Mouse (Mus musculus) liver, embryonic 12.5 days (tissue): ENCODE results near the gene Utrn. TPM values are rescaled to one million over a fixed set of nuclear protein-coding genes. Genes with fewer than 3 reads are reported as not detected.
A peak's percentile ranks its signal among the peaks of the same experiment; 100 is the strongest.

ENCODE experiments used
- ATAC-seq: fragments of 200-750 bp; cut with Nextera tagmentation; 2 replicates; pipeline ENCODE4 v1.8.0; 2017; ENCODE audit warnings: moderate number of reproducible peaks, mild to moderate bottlenecking, moderate library complexity
- H3K27ac ChIP-seq: fragments of 300-500 bp; sonication (generic); 2 replicates; pipeline ENCODE4 v1.5.1; 2016; ENCODE audit warnings: mild to moderate bottlenecking
- H3K27me3 ChIP-seq: fragments of 300-500 bp; sonication (generic); replicated peaks from 2 replicates; pipeline ENCODE4 v1.6.1; 2016; ENCODE audit warnings: mild to moderate bottlenecking, moderate library complexity
- H3K36me3 ChIP-seq: fragments of 300-500 bp; sonication (generic); 2 replicates; pipeline ENCODE4 v1.6.1; 2016; ENCODE audit warnings: mild to moderate bottlenecking, moderate library complexity
- H3K4me1 ChIP-seq: fragments of 300-500 bp; sonication (generic); 2 replicates; pipeline ENCODE4 v1.6.1; 2016
- H3K4me2 ChIP-seq: fragments of 300-500 bp; sonication (generic); 2 replicates; pipeline ENCODE4 v1.6.1; 2016; ENCODE audit warnings: mild to moderate bottlenecking, moderate library complexity
- H3K4me3 ChIP-seq: fragments of 300-500 bp; sonication (generic); 2 replicates; pipeline ENCODE4 v1.5.1; 2016; ENCODE audit warnings: mild to moderate bottlenecking, moderate library complexity
- H3K9ac ChIP-seq: fragments of 300-500 bp; sonication (generic); 2 replicates; pipeline ENCODE4 v1.6.1; 2016; ENCODE audit warnings: mild to moderate bottlenecking, moderate library complexity
- H3K9me3 ChIP-seq: fragments of 300-500 bp; sonication (generic); replicated peaks from 2 replicates; pipeline ENCODE4 v1.6.1; 2016; ENCODE audit warnings: mild to moderate bottlenecking, moderate library complexity
- WGBS: fragments of 180-500 bp; shearing (Covaris S2); methylation state at CpG from one replicate; pipeline ENCODE4 v1.1.7; 2016; ENCODE audit not compliant: insufficient replicate concordance; 5-methylcytosine and 5-hydroxymethylcytosine counted together
- polyA plus RNA-seq: library from polyadenylated mRNA; unstranded; fragments of >200 nt; fragmentation: Nextera tagmentation; extraction: Ambion mirVana; gene quantifications from 2 replicates; pipeline ENCODE4 v1.2.1, GENCODE M21; 2016

The Utrn gene
- polyA plus RNA-seq, 1 experiment from 2014 or later = 14.9 TPM

DNA sequence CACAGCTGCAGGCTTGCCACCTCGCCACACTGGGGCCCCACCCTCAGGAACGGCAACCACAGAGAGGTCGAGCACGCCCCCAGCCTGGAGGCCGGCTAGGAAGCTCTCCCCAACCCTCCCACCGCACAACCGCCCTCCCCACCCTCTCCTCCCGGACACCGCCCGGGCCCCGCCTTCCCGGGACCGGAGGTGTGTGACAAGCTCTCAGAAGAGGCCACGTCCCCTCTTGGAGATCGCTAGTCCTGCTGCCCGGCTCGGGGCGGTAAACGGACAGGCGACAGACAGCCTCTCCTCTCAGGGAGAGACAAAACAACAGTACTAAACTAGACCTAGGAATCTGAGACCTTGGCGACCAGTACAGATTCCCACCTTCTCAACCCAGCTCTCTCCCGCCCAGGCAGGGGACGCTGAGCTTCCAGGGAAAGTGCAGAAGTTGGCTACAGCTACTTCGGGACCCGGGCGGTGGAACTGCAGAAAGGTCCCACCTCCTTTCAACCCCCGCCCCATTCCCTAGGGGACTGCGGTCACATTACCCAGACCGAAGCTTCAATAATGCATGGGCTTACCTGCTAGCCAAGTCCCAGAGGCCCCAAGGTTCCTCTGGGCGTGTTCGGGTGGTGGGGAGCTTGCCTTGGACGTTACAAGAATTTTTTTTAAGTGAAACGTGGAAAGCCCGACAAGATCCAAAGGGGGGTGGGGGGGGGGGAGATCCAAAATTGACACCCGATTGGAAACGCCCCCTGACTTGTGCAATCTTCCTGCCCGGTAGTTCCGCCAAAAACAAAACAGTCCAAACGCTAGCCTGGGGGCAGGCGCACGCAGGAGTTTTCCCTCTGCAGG lies 756 bp downstream of the Utrn start:
- H3K27me3 ChIP-seq = no peaks in the 10 kb centered on the region; the same call in 1 of the 2 replicates
- H3K4me3 ChIP-seq = peak overlapping the region; percentile 74
- H3K27ac ChIP-seq = peak overlapping the region; percentile 83
- WGBS = under 1% methylated on average over 40 of the region's 41 CpGs
- peak; percentile 86 for ATAC-seq
- H3K4me1 ChIP-seq = peaks cover 28% of the 10 kb centered on the region
- peak overlapping the region; percentile 89 for H3K4me2 ChIP-seq
- no peaks in the 10 kb centered on the region for H3K36me3 ChIP-seq
- peak overlapping the region; percentile 75 for H3K9ac ChIP-seq
- no peaks in the 10 kb centered on the region for H3K9me3 ChIP-seq

DNA sequence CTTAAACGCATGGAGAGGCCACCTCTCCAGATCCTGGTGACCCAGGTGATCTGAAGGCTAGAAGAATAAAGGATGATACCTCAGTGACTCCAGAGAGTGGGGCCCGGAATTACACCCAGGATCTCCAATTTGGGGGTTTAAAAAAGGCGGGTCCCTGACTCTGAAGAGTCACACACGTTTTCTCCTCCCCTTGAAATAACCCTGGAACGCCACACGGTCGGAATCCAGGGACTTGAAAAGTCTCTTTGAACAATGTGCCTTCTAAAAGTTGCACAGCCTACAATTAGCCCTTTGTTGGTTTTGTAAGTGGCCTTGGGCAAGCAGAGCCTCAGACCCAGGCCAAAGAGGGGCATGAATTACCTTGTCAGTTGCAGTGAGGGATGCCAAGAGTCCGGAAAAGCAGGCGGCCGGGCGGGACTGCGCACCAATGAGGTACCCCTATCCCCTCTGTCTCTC lies 1.4 kb downstream of the Utrn start:
- under 1% methylated on average over 12 of the region's 12 CpGs for WGBS
- peak overlapping the region; percentile 83; the same call in 1 of the 2 replicates for H3K27ac ChIP-seq

DNA sequence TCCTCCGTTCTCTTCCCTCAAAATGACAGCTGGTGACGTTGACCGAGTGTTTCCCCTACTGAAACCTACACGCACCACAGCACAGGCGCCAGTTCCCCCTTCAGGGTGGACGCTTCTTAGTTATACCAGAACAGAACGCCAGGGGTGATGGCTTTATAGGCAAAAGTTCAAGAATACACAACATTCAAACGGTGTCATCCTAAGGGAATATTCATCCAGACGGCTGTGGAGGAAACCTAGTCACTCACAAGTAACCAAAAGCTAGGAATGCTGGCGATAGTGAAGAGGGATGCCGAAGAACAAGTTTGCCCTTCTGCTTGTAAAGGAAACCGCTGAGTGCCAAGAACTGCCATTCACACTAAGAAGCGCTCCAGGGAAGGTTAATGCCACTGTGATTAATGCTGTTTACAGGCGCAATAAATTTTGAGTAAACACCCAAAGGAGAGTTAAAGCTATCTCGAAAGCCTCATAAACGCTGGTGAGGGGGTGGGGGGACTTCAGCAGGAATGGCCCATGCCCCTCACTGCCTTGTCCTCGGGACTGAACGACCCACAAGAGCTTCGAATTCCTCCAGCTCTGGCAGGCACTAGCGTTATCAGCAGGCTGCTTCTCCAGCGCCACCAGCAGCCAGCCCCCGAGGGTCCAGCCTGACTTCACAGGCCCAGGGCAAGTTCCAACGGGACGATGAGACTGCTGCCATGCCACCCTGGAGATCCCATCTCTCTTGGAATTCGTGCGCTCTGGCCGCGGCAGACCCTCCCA lies 2.0 kb downstream of the Utrn start:
- Histone ChIP-seq H3K27me3 (no peaks in the 10 kb centered on the region; the same call in 1 of the 2 replicates), H3K4me3 (peak overlapping the region; percentile 74), H3K4me2 (peak overlapping the region; percentile 89), H3K27ac (0 out of 2 replicates have a peak overlapping the region, but pooled peaks have one; percentile 83), H3K9ac (peak overlapping the region; percentile 75; the same call in 1 of the 2 replicates), H3K9me3 (no peaks in the 10 kb centered on the region), H3K36me3 (no peaks in the 10 kb centered on the region), H3K4me1 (peaks cover 28% of the 10 kb centered on the region)
- 2% methylated on average over 28 of the region's 28 CpGs for WGBS
- no peak for ATAC-seq

More for the DNA sequence above, 1.4 kb downstream of the Utrn start:
- H3K27me3 ChIP-seq = no peaks in the 10 kb centered on the region; the same call in 1 of the 2 replicates
- H3K9ac ChIP-seq = peak overlapping the region; percentile 75
- no peaks in the 10 kb centered on the region for H3K9me3 ChIP-seq
- peak overlapping the region; percentile 74 for H3K4me3 ChIP-seq
- peaks cover 28% of the 10 kb centered on the region for H3K4me1 ChIP-seq
- no peaks in the 10 kb centered on the region for H3K36me3 ChIP-seq
- peak overlapping the region; percentile 89 for H3K4me2 ChIP-seq
- no peak for ATAC-seq

DNA sequence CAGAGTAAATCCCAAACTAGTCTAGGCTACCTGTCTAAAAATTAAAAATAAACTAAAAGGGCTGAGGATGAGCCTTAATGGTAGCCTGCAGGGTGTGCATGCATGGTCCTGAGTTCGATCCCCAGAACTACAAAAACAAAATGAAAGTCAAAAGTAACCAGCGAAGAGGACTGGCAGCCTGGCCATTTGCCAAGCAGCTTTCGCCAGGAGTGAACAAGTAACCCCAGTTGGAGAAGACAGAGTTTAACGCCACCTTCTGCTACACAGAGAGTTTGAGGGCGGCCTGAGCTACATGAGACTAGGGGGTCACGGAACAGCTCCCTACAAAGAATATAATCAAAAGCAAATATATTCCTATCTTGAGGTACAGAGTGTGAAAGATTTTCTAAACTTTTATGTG lies 4.0 kb downstream of the Utrn start:
- Histone ChIP-seq H3K27ac (no peak overlapping the region), H3K27me3 (no peaks in the 10 kb centered on the region; the same call in 1 of the 2 replicates), H3K36me3 (no peaks in the 10 kb centered on the region; the same call in 1 of the 2 replicates), H3K4me3 (no peak overlapping the region), H3K4me1 (peaks cover 36% of the 10 kb centered on the region), H3K9ac (no peak overlapping the region), H3K9me3 (no peaks in the 10 kb centered on the region), H3K4me2 (no peak overlapping the region)
- 76% methylated on average over 6 of the region's 6 CpGs for WGBS
- ATAC-seq = no peak

DNA sequence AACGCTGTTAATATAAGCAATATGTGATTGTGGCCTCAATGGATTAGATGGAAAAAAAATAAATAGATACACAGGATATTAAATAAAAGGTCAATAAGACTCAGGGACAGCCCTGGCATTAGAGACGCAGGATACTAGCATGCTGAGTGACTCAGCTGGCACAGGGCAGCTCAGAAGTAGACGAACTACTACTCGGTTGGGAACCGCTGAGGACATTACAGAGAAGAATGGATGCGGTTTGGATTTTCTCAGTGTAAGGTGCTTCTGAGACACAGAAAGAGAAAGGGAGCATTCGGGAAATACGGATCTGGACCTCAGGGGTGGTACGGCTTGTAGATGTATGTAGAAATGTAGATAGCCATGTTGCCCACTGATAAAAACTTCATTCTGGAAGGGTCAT lies 5.6 kb downstream of the Utrn start:
- ATAC-seq = no peak
- Histone ChIP-seq H3K27me3 (no peaks in the 10 kb centered on the region), H3K9ac (no peak overlapping the region), H3K9me3 (no peaks in the 10 kb centered on the region), H3K4me2 (no peak overlapping the region), H3K27ac (no peak overlapping the region), H3K36me3 (no peaks in the 10 kb centered on the region; the same call in 1 of the 2 replicates), H3K4me3 (no peak overlapping the region), H3K4me1 (peaks cover 32% of the 10 kb centered on the region)
- 82% methylated on average over 9 of the region's 9 CpGs for WGBS

DNA sequence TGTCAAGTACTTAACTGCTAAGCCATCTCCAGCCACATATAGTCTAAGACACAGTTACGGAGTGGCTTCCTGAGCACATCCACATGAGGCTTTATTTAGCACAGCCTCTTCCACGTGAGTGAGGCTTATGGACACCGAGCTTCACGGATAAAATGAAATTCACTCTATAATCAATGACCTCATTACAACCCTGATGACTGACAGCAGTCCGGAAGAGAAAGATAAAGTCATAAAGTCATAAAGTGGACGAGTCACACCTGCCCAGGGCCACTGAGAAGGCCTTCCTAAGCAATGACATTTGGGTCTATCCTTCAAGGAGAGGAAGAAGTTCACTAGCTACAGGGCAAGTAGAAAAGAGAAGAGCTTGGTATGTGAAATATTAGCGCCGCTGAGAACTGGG lies 7.1 kb downstream of the Utrn start:
- Histone ChIP-seq H3K4me1 (peaks cover 18% of the 10 kb centered on the region), H3K4me3 (no peak overlapping the region), H3K27ac (no peak overlapping the region), H3K9ac (no peak overlapping the region), H3K4me2 (no peak overlapping the region), H3K9me3 (no peaks in the 10 kb centered on the region), H3K27me3 (no peaks in the 10 kb centered on the region), H3K36me3 (no peaks in the 10 kb centered on the region; the same call in 1 of the 2 replicates)
- ATAC-seq = no peak
- 66% methylated on average over 8 of the region's 8 CpGs for WGBS

DNA sequence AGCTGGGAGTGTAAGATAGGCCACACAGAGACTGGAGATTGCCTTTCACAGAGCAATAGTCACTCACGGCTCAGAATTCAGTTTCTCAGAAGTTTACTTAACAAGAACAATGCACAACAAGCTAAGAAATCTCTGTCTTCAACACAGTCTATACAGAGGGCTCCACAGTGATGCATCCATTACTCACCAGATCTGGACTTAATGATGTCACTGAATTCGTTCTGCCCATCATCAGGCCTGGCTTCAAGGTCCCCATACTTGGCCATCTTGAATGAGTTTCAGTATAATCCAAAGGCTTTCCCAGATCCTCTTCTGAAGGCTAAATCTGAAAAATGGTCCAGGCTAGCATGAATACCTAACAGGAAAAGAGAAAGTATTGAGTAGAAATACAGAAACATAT lies 7.8 kb downstream of the Utrn start:
- Histone ChIP-seq H3K4me2 (no peak overlapping the region), H3K4me1 (peaks cover 11% of the 10 kb centered on the region), H3K27ac (no peak overlapping the region), H3K9ac (no peak overlapping the region), H3K36me3 (no peaks in the 10 kb centered on the region; the same call in 1 of the 2 replicates), H3K9me3 (no peaks in the 10 kb centered on the region), H3K27me3 (no peaks in the 10 kb centered on the region), H3K4me3 (no peak overlapping the region)
- 49% methylated on average over 2 of the region's 2 CpGs for WGBS
- ATAC-seq = no peak

DNA sequence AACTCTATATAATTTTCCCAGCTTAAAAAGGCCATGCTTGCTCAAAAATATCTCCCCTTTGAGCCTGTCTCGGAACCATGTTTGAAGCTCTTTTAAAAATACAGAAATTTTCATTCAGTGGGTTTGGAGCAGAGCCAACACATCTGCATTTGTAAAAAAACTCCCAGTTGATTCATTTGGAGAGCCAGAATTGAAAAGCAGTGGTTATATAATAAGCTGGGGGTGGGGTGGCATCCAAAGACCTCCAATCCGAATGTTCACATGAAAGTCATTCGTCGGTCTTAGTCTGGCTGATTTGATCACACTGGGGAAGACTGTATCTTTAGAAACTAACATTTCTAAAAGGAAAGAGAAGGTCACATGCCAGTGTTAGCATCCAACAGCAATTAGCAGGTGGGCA lies 8.4 kb downstream of the Utrn start:
- no peak for ATAC-seq
- WGBS = 56% methylated on average over 4 of the region's 4 CpGs
- Histone ChIP-seq H3K27me3 (no peaks in the 10 kb centered on the region), H3K9ac (no peak overlapping the region), H3K36me3 (no peaks in the 10 kb centered on the region; the same call in 1 of the 2 replicates), H3K9me3 (no peaks in the 10 kb centered on the region), H3K4me1 (peaks cover 11% of the 10 kb centered on the region), H3K4me3 (no peak overlapping the region), H3K4me2 (no peak overlapping the region), H3K27ac (no peak overlapping the region)

DNA sequence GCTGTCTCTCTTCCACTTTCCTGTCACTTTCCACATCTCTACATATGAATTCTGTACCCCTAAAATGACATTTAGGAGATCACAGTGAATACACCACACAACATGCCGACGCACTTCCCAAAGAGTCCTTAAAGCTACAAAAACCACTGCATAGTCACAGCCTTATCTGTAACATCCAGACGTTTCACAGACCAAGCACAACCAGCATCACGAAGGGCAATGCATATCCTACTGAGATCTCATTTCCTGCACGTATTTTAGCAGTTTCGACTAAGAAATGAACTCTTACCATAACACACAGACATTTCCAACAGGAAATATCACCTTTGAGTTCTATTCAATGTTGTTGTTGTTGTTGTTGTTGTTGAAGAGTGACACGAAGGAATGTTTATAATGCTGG lies 8.8 kb downstream of the Utrn start:
- H3K9me3 ChIP-seq = no peaks in the 10 kb centered on the region
- H3K27me3 ChIP-seq = no peaks in the 10 kb centered on the region
- no peak overlapping the region for H3K4me3 ChIP-seq
- H3K36me3 ChIP-seq = no peaks in the 10 kb centered on the region; the same call in 1 of the 2 replicates
- 24% methylated on average over 7 of the region's 7 CpGs for WGBS
- no peak overlapping the region for H3K27ac ChIP-seq
- H3K4me2 ChIP-seq = no peak overlapping the region
- H3K4me1 ChIP-seq = peaks cover 11% of the 10 kb centered on the region
- ATAC-seq = 0 out of 2 replicates have a peak, but pooled peaks have one; percentile 46
- H3K9ac ChIP-seq = no peak overlapping the region

DNA sequence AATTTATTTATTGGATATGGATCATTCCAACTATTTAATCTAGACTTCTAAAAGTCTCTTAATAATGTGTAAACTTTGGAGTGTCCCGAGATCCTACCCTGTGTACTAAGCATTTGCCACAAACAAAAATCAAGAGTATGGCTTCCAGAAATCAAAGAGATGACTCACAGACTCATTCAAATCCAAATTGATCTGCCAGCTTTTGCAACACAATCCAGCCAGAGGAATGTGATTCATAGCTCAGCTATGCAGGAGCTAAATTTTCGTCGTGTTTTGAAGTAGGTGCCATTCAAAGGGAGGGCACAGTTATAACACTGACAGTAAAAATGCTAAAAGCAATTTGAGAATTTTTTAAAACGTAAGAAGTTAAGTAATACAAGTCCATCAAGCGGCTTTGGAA lies 11.1 kb downstream of the Utrn start:
- Histone ChIP-seq H3K9me3 (no peaks in the 10 kb centered on the region), H3K4me1 (peaks cover 15% of the 10 kb centered on the region), H3K36me3 (no peaks in the 10 kb centered on the region; the same call in 1 of the 2 replicates), H3K9ac (no peak overlapping the region), H3K4me3 (no peak overlapping the region), H3K4me2 (no peak overlapping the region), H3K27ac (no peak overlapping the region), H3K27me3 (no peaks in the 10 kb centered on the region)
- ATAC-seq = no peak
- WGBS = 73% methylated on average over 5 of the region's 5 CpGs

DNA sequence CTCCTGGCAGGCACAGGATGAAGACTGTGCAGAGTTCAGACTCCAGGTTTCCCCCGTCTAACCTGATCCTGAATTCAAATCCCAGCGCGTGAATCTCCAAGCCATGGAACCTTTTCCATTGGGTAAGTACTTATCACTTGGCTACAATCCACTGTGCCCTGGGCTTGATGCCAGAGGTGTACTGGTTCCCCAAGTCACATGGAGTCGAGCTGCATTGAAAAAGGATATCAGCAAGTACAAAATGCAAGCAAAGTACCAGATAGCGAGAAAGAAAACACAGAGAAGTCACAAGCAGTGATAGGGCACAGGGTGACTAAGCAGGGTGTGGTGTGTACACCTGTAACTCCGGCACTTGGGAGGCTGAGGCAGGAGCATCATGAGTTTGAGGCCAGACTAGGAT lies 14.9 kb downstream of the Utrn start:
- 65% methylated on average over 6 of the region's 6 CpGs for WGBS
- H3K4me2 ChIP-seq = no peak overlapping the region
- no peaks in the 10 kb centered on the region for H3K36me3 ChIP-seq
- H3K4me1 ChIP-seq = peaks cover 6% of the 10 kb centered on the region; the same call in 1 of the 2 replicates
- H3K9ac ChIP-seq = no peak overlapping the region
- H3K27me3 ChIP-seq = no peaks in the 10 kb centered on the region
- H3K27ac ChIP-seq = no peak overlapping the region
- no peak overlapping the region for H3K4me3 ChIP-seq
- H3K9me3 ChIP-seq = no peaks in the 10 kb centered on the region
- ATAC-seq = no peak

DNA sequence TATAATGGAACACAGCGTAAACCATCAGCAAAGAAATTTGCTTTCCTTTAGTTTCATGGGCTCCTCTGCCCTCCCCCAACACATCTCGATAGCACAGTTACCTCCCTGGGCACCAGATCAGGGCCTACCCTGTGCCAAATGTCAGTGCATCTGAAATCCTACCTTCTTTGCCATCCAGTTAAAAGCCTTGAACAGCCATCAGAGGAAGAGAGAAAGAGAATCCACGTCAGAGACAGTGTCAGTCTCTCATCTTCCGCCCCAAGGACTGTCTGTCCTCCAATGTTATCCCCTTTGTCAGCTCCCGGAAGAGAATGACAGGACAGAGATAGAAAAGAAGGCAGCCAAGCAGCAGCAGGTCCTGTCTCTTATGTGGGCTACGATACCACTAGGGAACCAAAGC lies 15.4 kb downstream of the Utrn start:
- H3K4me3 ChIP-seq = no peak overlapping the region
- H3K9ac ChIP-seq = no peak overlapping the region
- WGBS = 59% methylated on average over 6 of the region's 6 CpGs
- H3K9me3 ChIP-seq = no peaks in the 10 kb centered on the region
- no peak overlapping the region for H3K4me2 ChIP-seq
- no peak overlapping the region for H3K27ac ChIP-seq
- ATAC-seq = no peak
- H3K36me3 ChIP-seq = no peaks in the 10 kb centered on the region
- no peaks in the 10 kb centered on the region for H3K27me3 ChIP-seq
- peaks cover 6% of the 10 kb centered on the region; the same call in 1 of the 2 replicates for H3K4me1 ChIP-seq
